Mouse (Mus musculus): ENCODE results near the gene Gars. TPM values are rescaled to one million over a fixed set of nuclear protein-coding genes. Genes with fewer than 3 reads are reported as not detected.

The Gars gene
- polyA plus RNA-seq, 1 experiment, result 138 TPM

DNA sequence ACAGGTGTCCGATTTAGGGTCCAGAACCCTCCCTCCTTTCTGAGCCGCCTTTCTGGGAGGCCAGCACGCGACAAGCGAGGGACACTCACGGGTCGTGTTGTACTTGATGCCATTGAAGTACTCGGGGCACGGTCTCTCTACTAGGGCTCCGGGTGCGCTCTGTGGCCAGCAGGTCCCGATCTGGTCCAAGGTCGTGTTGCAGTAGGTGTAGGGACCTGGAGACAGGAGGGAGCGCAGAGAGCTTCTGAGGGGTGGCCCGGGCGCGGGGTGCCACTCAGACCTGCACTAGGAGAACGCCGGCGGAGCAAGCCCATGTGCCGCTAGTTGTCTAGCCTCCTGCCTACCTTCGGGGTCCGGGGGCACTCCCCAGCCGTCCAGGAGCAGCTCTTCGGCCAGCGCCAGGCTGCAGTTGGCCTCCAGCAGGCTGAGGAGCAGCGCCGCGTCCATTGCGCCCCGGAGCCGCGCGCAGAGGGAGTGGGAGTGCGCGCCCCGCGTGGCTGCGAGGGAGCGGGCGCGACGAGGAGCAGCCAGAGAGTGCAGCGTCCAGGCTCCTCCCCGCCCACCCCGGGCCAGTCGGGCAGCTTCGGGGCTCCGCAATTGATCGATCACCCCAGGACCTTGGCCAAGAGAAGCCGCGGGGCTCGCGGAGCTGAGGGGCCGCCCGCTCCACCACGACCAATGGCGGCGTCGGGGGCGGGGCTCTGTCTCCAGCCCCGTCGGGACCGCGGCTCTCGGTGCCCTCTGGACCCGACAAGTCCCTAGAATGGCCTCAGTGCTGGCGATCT lies 79.7 kb downstream of the Gars start:
- TF ChIP-seq GATA1 (IDR thresholded peaks at IDR 0.05; ENCODE audit: low read length), result no peak

GRCm38 (mm10) chr6:55123056-55123455 lies 85.2 kb downstream of the Gars start:
- TF ChIP-seq GATA1 (IDR thresholded peaks at IDR 0.05; ENCODE audit: low read length), result no peak

- no peak for TF ChIP-seq GATA1 (IDR thresholded peaks at IDR 0.05; ENCODE audit: low read length)
Observed at GRCm38 (mm10) chr6:55126576-55126975, 88.8 kb downstream of the Gars start.

GRCm38 (mm10) chr6:55128391-55128790 lies 90.6 kb downstream of the Gars start:
- TF ChIP-seq GATA1 (IDR thresholded peaks at IDR 0.05; ENCODE audit: low read length), result no peak

Other genes starting within 250 kb of the Gars start
- gene Znrf2, start 221.1 kb upstream of the Gars start, polyA plus RNA-seq (2012), result 23.2 and 31.3 TPM in 2 replicates
- gene Nod1, start 65.4 kb upstream of the Gars start, polyA plus RNA-seq (2012), result not detected in 2 replicates
- gene Ggct, start 45.1 kb upstream of the Gars start, polyA plus RNA-seq (2012), result 6.0 and 6.3 TPM in 2 replicates
- not detected in 2 replicates for gene Crhr2, start 95.0 kb downstream of the Gars start, polyA plus RNA-seq (2012)
- not detected in 2 replicates for gene Inmt, start 137.0 kb downstream of the Gars start, polyA plus RNA-seq (2012)
- gene Mindy4, start 165.4 kb downstream of the Gars start, polyA plus RNA-seq (2012), result not detected in 2 replicates